Mouse (Mus musculus) MEL-GATA-1-ER (cell line): Measurements from ENCODE around the gene Mbl2.
"Not testable (repeated sequence)": the region's sequence is repeated elsewhere in the genome, so short reads cannot be mapped to it uniquely, and the experiment has no call there.

Source experiments
- DNase-seq: peaks from one replicate; pipeline ENCODE4 v3.0.0-alpha.2; 2012; ENCODE audit warnings: low read depth; ENCODE audit errors: extremely low read depth

Gene Mbl2

DNA sequence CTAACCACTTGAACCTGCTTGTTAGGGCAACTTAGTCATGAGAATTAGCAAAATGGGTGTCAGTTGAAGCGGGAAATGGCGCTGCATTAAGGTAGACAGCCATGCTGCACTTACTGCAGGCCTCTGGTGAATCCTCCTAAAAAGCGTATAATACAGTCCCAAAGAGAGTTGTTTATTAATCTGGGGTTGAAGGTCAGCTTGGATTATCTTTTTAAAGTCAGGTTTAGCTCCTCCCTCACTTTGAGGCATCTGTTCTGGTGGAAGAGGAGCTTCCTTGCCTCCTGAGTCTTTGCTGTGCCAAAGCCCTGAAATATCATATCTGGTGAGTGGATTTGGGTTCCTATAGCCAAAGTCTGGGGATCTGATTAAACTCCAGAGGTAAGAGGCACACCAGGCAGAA lies at the start of gene Mbl2:
Mbl2 (plus strand) TSS at position 252 of the 400 bp plus-strand sequence.
- DNase-seq: no peak

DNA sequence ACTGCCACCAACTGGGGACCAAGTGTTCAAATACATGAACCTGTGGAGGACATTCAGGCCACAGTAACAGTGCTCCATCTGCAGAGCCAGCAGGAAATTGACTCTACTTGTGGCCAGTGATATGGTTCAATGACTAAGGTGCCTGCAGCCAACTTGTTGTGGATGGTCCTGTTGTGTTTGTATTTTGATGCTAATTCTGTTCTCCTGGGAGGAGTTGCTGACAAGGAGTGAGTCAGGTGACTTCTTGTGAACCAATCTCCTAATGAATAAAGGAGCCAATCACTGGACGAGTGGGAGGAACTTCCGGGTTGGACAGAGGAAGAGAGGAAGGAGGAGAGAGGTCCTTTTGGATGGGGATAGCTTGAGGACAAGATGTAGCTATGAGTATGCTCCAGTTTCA lies 47.2 kb upstream of the Mbl2 start:
- no peak for DNase-seq

DNA sequence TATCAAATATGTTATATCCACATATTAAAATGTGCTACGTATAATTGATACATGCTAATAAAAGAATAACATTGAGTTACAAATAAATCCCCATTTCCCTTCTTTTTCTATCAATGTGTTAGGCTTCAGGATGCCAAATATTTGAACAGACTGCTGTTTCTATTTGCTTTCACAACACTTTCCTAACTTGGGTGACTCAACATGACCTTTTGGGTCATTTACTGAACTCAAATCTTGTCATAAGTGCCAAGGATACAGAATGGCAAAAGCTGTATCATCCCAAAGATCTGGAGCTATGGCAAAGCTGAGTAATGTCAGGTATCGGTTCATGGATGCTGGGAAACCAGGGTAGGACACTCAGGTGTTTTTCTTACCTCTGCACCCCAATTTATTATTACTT lies 45.5 kb upstream of the Mbl2 start:
- DNase-seq: no peak

DNA sequence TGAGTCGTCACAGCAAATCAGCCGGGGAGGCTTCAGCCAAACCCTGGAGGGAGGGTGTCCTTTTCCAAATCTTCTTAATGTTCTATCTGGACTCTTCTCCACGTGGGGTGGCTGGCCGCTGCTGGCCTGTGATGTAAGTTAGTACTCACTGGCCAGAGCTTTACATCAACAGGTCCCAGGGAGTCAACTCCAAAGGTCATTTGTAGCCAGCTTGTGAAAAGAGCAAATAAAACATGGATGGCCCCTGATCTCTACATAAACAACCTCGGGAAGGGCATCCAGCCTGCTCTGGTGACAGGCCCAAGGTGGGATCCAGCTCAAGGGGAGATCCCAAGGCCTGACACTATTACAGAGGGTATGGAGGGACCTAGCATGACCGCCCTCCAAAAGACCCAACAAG lies 37.7 kb upstream of the Mbl2 start:
- no peak for DNase-seq

DNA sequence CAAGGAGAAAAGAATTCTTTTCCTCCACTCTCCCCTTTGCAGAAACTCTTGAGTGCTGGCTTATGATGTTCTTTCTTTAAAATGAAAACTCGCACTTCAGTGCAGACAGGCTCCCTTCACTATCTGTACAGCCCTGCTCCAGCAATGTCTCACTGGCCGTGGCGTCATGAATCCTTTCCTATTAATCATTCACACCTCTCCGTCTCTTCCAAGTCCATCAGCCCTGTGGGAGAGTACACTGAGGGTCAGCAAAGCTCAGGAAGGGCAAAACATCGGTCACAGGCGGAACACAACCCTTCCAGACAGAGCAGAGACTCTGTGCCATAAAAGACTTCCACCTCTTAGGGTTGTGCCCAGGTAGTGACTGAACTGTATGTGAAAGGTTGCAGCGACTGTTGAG lies 30.6 kb upstream of the Mbl2 start:
- no peak for DNase-seq

DNA sequence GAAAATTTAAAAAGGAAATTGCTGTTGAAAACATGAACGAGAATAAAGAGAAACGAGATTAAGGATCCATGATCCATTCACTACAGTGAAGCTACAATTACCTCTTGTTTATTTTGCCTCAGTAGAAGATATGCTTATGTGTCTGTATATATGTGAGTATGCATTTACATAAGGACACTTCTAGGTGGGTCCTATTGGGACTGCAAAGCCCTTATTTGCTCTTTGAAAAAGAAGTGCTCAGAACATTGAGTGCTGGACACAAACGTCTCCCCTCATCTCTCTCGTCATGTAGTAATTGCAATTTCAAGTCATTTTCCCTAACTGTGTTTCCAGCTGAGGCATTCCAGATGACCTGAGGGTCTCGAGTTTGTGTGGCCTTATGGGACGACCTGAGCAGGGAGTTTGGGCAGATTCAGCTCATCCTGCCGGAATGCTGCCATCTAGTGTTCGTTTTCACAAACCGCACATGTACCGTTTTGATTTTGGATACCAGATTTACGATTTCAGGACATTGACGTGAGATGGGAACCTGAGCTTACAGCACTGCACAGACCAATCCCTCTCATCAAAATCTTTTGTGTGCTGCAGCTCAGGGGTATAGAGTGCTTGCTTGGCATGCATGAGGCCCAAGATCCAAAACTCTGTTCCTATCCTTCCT lies 27.5 kb upstream of the Mbl2 start:
- DNase-seq: peak; percentile 21

DNA sequence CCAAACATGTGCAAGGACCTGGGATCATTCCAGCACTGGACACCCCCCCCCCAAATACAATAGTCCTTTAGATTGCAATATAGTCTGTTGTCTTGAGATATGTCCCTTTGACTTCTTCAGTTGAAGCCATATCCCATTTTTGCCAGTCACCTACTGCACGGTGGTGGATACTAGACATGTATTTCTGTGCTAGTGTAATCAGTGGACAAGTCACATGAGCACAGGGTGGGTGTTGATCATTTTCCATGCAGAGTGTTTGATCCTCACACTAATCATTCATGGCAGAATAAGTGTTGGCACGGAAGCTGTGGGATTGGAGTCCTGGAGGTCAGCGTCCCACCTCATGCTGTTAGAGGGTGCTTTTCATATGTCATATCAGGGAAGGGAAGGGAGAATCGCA lies 26.9 kb upstream of the Mbl2 start:
- no peak for DNase-seq

DNA sequence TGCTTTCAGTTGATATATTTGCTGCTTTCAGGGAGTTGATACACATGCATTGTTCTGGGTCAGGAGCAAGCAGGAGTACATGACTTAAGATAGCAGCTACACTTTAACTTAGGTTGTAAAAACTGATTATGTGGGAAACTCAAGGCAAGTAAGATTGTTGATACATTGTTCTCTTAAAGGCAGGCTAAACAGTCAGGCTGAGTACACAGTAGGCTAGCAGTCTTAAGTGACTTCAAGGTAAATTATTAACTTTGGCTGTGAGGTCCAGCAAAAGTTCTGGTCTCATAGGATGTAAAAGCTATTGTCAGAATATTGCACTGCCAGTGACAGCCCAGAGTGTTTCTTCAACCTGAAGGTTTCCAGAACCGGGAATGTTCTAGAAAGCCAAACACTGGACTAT lies 25.8 kb upstream of the Mbl2 start:
- DNase-seq: no peak

DNA sequence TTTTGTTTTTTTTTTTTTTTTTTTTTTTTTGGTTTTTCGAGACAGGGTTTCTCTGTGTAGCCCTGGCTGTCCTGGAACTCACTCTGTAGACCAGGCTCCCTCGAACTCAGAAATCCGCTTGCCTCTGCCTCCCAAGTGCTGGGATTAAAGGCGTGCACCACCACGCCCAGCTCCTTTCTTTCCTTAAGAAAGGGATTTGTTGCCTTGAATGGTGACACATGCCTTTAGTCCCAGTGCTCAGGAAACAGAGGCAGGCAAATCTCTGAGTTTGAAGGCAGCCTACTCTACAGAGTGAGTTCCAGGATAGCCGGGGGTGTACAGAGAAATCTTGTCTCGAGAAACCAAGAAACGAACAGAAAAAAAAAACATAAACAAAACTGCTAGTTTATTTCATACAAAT lies 23.7 kb upstream of the Mbl2 start:
- not testable (repeated sequence) for DNase-seq

DNA sequence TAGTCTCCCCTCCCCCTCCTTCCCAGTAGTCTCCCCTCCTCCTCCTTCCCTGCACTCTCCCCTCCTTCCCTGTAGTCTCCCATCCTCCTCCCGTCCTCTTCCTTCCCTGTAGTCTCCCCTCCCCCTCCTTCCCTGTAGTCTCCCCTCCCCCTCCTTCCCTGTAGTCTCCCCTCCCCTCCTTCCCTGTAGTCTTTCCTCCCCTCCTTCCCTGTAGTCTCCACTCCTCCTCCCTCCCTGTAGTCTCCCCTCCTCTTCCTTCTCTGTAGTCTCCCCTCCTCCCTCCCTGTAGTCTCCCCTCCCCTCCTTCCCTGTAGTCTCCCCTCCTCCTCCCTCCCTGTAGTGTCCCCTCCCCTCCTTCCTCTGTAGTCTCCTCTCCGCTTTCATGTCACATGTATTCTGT lies 18.7 kb upstream of the Mbl2 start:
- DNase-seq: no peak

DNA sequence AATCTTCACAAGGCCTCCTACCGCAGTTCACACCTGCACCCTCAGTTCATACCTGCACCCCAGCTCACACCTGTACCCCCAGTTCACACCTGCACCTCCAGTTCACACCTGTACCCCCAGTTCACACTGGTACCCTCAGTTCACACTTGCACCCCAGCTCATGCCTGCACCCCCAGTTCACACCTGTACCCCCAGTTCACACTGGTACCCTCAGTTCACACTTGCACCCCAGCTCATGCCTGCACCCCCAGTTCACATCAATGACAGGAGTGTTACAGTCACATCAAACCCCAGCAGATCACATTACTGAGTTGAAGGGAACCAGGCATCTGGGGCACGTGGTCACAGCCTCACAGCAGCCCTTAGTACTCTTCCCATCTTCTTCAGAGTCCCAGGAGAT lies 17.0 kb upstream of the Mbl2 start:
- DNase-seq: not testable (repeated sequence)

DNA sequence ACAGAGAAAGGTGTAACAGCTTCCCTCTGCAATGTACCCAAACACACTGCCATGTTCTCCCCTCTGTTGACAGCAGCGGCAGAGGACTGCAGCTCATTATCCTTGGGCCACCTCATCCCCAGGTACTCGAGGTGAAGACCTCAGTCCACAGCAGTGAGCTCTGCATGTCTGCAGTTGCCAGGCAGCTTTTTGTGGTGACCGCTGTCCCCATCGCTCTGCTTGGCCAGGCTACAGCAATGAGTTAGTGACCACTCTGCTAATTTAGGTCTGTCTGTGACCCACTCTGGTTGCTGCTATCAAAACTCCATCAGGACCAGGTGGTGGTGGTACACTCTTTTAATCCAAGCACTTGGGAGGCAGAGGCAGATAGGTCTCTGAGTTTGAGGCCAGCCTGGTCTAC lies 16.6 kb upstream of the Mbl2 start:
- no peak for DNase-seq

DNA sequence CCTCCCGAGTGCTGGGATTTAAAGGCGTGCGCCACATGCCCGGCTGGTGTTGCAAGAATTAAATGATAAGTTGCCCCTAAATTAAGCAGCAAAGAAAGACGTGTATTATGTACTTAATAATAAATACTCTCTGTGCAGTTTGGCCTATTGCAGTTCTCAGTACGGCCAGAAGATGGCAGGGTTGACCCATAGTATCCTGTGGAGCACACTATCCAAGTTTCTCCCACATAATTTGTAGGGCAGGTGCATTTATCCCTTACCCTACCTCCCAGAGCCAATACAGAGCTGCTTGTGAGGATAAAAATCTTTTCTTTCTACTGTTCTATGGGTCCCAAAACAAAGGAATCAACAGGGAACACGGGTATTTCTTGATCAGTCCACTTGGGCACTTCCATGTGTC lies 15.4 kb upstream of the Mbl2 start:
- DNase-seq: peak; percentile 16

DNA sequence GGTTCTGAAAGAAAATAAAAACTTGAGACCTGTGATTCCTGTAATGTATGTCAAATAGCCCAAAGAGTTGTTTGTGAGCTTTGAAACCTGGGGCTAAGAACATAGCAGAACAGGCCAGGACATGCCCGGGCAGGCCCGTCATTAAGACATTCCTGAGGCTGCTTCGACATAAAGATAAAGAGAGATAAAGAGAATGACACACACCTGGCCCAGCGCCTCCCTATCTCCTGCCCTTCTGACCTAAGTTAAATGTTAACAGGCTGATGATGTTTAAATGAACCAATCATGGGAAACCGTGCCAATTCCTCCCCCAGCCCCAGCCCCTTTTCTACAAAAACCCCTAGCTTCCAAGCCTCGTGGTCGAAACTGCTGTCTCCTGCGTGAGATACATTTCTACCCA lies 10.1 kb upstream of the Mbl2 start:
- not testable (repeated sequence) for DNase-seq

DNA sequence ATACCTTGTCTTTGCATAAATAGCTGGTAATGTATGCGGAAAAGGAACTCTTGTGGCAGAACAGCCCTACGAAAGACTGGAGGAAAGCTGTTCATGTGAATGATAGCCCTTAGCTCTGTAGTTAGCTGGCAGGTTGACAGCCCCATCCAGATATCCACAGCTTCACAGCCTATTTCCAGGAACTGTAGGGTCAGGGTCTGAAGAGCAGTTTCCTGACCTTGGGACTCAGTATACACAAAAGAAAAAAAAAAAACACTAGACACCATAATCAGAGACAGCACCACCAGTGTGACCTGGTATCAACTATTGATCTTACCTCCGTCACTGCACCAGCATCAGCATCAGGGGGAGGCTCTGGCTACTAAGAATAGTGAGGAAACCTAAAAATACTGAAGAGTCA lies 3.3 kb upstream of the Mbl2 start:
- DNase-seq: no peak

DNA sequence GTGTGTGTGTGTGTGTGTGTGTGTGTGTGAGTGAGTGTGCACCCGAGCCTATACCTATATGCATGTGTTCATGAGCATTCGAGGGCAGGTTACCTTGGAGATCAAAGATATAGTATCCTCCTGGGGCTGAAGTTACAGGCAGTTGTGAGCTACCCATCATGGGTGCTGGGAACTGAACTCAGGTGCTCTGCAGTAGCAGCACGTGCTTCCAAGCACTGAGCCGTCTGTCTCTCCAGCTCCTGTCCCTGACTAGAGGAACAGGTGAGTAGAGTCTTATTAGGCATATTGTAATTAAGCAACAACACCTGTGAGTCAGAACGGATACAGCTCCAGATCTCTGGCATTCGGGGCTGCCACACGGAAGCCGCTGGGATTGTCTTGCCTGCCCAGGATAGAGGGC lies 1.7 kb downstream of the Mbl2 start:
- no peak for DNase-seq

DNA sequence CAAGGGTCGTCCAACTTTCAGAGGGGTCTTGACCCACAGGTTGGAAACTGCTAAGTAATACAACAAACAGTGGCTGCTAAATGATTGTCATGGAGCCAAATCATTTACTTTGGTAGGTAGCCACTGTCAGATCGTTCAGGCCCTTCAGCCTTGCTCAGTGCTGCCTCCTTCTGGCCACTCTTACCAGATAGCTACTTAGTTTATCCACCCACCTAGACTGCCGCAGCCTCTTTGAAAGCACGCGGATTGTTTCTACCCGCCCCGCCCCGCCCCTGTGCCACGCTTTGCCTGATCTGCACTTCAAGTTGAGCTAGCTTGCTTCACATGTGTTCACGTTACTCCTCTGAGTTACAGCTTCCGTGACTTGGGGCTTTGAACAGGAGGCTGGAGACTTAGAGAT lies 14.6 kb downstream of the Mbl2 start:
- peak; percentile 59 for DNase-seq

DNA sequence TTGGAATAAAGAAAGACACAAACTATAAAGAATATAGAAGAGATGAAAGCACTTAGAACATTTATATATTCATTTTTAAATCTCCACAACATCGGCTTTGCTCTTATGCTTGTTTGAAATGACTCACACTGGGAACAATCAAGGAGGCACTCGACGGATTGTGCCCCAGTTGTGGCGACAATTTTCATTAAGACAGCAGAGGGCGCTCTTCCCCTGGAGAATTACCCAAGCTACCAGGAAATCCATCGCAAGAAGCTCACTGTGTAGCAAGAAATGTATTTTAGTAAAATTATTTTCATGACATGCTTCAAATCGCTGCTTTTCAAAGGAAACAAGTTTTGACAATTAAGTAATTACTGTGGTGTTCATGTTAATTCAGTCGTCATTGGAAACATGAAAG lies 16.1 kb downstream of the Mbl2 start:
- DNase-seq: peak; percentile 28

DNA sequence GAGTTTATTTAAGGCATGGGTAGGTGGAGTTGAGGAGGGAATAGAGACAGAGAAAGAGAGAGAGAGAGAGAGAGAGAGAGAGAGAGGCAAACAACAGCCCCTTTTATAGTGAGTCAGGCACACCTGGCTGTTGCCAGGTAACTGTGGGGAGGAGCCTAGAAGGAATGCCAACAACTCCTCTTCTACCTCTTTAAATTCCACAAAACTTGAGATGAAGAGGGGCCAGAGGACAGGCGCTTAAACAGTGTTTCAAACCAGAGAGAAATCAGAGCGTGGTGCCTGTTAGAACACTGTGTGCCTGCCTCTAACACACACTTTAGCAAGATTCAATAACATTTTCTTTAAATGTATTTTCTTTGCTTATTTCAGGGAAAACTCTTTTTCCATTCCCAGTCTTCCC lies 19.5 kb downstream of the Mbl2 start:
- no peak for DNase-seq

DNA sequence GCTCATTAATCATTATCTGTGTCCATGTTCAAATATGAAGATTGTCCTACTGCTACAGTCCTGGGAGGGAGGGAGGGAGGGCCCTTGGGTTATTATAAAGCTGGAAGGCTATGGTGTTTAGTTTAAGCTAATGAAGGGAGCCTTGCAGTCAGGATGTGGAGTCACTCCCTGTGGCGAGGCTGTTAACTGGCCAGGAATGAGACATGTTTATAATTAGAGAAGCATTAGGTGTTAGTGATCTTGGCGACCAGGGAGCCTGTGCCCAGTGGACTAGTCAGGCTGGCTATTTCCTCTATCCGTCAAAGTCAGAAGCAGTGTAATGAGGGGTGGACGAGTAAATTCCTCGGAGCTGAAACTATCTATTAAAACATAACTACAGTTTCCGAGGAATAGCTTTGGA lies 23.6 kb downstream of the Mbl2 start:
- no peak for DNase-seq

DNA sequence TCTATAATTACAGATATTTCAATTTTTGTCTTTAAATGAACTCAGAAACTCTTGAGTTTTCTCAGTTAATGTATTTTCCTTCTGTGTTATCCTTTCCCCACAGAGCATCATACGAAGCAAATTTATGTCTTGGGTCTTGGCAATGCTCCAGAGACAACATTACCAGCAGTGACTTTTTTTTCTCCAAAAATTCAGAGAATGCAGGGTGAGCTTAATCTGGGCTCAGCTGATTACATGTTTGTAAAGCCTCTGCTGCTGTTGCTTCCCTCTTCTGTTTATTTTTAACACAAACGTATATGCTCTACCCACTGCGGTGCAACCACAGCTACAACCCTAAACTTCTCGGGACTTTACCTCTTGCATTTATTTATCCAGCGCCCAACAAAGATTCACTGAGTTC lies 48.4 kb downstream of the Mbl2 start:
- peak; percentile 9 for DNase-seq

DNA sequence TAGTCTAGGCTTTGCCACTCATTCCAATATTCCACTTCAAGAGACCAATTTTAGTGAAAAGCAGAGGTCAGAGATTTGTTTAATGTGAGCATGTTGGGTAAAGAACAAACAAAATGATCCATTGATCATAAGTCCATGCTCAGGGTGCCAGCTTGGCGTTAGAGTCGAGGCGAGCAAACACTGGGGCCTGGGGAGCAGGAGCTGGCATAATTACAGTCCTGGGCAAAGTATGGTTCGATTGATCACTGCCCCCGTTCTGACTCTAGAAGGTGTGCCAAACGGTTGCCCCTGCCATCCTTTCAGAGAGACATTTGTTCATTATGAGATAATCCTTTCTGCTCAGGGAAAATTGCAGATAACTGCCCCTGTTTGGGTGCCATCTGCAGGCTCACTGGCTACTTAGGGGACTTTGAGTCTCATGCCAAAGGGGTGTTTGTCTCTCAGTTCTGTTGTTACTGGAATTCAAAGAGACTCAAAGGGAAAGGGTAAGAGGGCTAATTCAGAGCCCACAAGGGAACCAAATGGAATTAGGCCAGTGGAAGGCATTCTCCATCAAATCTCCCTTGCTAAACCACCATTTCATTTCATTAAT lies 55.3 kb downstream of the Mbl2 start:
- DNase-seq: no peak
